Mouse (Mus musculus): ENCODE measurements around the gene Pi4kb. TPM values are rescaled to one million over a fixed set of nuclear protein-coding genes. Genes with fewer than 3 reads are reported as not detected.
A peak's percentile ranks its signal among the peaks of the same experiment; 100 is the strongest.

The Pi4kb gene
- total and polyA plus RNA-seq, 3 experiments, result 24.0 to 39.2 (median 30.7) TPM

DNA sequence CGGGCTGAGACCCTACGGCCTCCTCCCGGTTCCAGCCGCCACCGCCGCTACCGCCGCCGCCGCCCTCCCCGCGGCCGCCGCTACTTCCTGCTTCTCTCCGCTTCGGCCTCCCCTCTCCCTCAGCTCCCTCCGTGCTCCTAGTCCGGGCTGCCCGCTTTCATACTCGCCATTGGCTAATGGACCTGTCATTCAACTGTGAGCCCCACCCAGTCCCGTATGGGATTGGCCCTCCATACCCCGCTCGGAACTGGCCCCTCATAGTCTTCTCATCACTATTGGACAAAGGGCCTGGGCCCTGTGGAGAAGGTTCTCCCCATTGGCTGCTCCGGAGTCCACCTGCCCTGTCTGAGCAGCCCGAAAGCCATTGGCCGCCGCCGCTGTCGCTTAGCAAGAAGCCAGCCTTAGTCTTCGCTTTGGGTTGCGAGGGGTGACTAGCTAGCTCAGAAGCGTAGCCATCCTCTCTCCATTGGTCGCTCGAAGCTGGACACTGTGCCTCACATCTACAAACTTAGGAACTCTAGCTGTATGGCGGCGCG is 40.9 kb downstream of the Pi4kb start, which contains the start of gene Zfp687 (continued):
- no peak for TF ChIP-seq UBTF (IDR thresholded peaks at IDR 0.05; ENCODE audit: low read depth, low read length)
- TF ChIP-seq USF1 (IDR thresholded peaks at IDR 0.05; ENCODE audit: low read depth, low read length), result peak; percentile 40
- no peak for TF ChIP-seq MYC (IDR thresholded peaks at IDR 0.05; ENCODE audit: low read depth, low read length)
- no peak for TF ChIP-seq MEF2A (IDR thresholded peaks at IDR 0.05; ENCODE audit: borderline replicate concordance, low read depth, low read length)
- TF ChIP-seq SIN3A (IDR thresholded peaks at IDR 0.05; ENCODE audit: low read length), result peak; percentile 27
- peak; percentile 63; the same call in 1 of the 2 replicates for TF ChIP-seq POLR2AphosphoS2 (IDR thresholded peaks at IDR 0.05; ENCODE audit: low read depth, low read length)
- peak; percentile 78 for TF ChIP-seq POLR2A (IDR thresholded peaks at IDR 0.05; ENCODE audit: low read depth, low read length)
- TF ChIP-seq BHLHE40 (IDR thresholded peaks at IDR 0.05; ENCODE audit: low read depth, low read length), result no peak
- TF ChIP-seq NRF1 (IDR thresholded peaks at IDR 0.05; ENCODE audit: low read depth, low read length), result peak; percentile 53

DNA sequence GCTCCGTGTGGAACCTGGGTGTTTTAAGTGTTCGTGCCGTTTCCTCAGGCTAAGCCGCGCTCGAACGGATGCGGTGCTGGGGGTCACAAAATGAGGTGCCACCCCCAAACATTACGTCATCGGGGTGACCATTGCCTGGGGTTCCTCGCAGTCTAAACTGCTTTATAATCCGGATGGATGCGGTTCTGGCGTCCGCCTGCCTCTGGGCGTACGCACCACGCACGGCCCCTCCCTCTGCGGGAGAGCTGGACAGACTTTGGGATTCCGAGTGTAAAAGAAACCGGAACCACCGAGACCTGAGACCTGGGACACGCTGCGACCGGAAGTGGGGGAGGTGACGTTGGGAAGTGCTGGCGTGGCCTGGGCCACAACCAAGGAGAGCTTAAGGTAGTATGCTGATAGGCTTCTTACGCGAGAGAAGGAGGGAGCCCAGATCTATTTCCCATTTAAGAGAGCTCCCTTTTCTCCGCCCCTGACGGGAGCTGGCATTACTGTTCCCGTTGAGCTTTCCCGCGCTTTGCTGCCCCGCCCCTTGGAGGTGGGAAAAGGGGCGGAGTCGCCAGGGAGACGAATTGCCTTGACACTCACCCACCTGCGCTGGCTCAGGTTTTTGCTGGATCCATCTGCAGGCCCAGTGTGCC is 41.5 kb downstream of the Pi4kb start:
- peaks cover 2 to 28% of the 10 kb centered on the region in 2 experiments; a peak in 2 of 4 replicates for H3K4me1 ChIP-seq (ENCODE audit: control insufficient read depth in 1 of 2, insufficient read depth in 2 of 2)
- in situ Hi-C loops (cut with MboI; ENCODE audit: low pct_ligation_motif_present, low pct_unique_long_range_greater_than_20kb, low sequenced_read_pairs) (no loop called here), dilution Hi-C loops (cut with MboI; ENCODE audit: extremely low pct_ligation_motif_present, extremely low pct_unique_long_range_greater_than_20kb, low sequenced_read_pairs) (no loop called here)
- H3K4me2 ChIP-seq (ENCODE audit: insufficient read depth, low read depth, poor library complexity, severe bottlenecking), result peak overlapping the region; percentile 76
- H3K9ac ChIP-seq (ENCODE audit: insufficient read depth, low read depth), result peak overlapping the region; percentile 73
- H3K79me2 ChIP-seq (replicated peaks; ENCODE audit: control insufficient read depth, extremely low read depth, insufficient read depth, poor library complexity, severe bottlenecking), result peaks cover 9% of the 10 kb centered on the region
- H3K27ac ChIP-seq (ENCODE audit: insufficient read depth, low read depth), result peak overlapping the region; percentile 95
- no peaks in the 10 kb centered on the region for H3K9me3 ChIP-seq (replicated peaks; ENCODE audit: low read length)
- DNase-seq (ENCODE audit: extremely low read depth), result peak; percentile 95
- H3K27me3 ChIP-seq (replicated peaks), result no peaks in the 10 kb centered on the region
- peaks cover 12 to 31% of the 10 kb centered on the region in 2 experiments for H3K36me3 ChIP-seq (replicated peaks in 1 of 2; ENCODE audit: control insufficient read depth in 1 of 2, insufficient read depth in 1 of 2, low read length in 1 of 2)
- H3K4me3 ChIP-seq (replicated peaks in 1 of 3; ENCODE audit: low read depth in 2 of 3, low read length in 2 of 3, poor library complexity in 1 of 3), result peak overlapping the region; percentile 78 to 86 (median 81)
- TF ChIP-seq CHD1 (IDR thresholded peaks at IDR 0.05; ENCODE audit: low read depth, low read length) (no peak), ETS1 (conservative IDR thresholded peaks at IDR 0.05; ENCODE audit: low read depth, low read length) (peak; percentile 46), NELFE (IDR thresholded peaks at IDR 0.05; ENCODE audit: low read depth, low read length) (peak; percentile 13), EP300 (IDR thresholded peaks at IDR 0.05; ENCODE audit: low read length) (no peak; the same call in 1 of the 2 replicates), MEF2A (IDR thresholded peaks at IDR 0.05; ENCODE audit: borderline replicate concordance, low read depth, low read length) (0 out of 2 replicates have a peak, but pooled peaks have one; percentile 42), MYC (IDR thresholded peaks at IDR 0.05; ENCODE audit: low read depth, low read length) (peak; percentile 85), JUND (conservative IDR thresholded peaks at IDR 0.05; ENCODE audit: low read depth, low read length) (peak; percentile 5), TBP (conservative IDR thresholded peaks at IDR 0.05; ENCODE audit: low read depth, low read length) (peak; percentile 81), ZMIZ1 (IDR thresholded peaks at IDR 0.05; ENCODE audit: low read depth, low read length) (no peak), JUN (IDR thresholded peaks at IDR 0.05; ENCODE audit: insufficient read depth, low read depth, low read length) (peak; percentile 49; the same call in 1 of the 2 replicates), KAT2A (IDR thresholded peaks at IDR 0.05; ENCODE audit: insufficient replicate concordance, low read length) (0 out of 2 replicates have a peak, but pooled peaks have one; percentile 55), GABPA (IDR thresholded peaks at IDR 0.05; ENCODE audit: insufficient replicate concordance, low read depth, low read length) (no peak), ZC3H11A (IDR thresholded peaks at IDR 0.05; ENCODE audit: low read depth, low read length) (no peak), RAD21 (IDR thresholded peaks at IDR 0.05; ENCODE audit: low read depth, low read length) (peak; percentile 28), TCF12 (IDR thresholded peaks at IDR 0.05; ENCODE audit: low read depth, low read length) (peak; percentile 72), MAX (IDR thresholded peaks at IDR 0.05; ENCODE audit: low read length) (peak; percentile 84), CTCF (conservative IDR thresholded peaks at IDR 0.05 in 1 of 2, IDR thresholded peaks at IDR 0.05 in 1 of 2; ENCODE audit: low read depth in 2 of 2, low read length in 2 of 2) (no peak), MAZ (IDR thresholded peaks at IDR 0.05; ENCODE audit: low read depth, low read length) (no peak), POLR2A (IDR thresholded peaks at IDR 0.05; ENCODE audit: low read depth, low read length) (peak; percentile 73; the same call in 1 of the 2 replicates), ZNF384 (IDR thresholded peaks at IDR 0.05; ENCODE audit: low read depth, low read length) (no peak; the same call in 1 of the 2 replicates), ZKSCAN1 (IDR thresholded peaks at IDR 0.05; ENCODE audit: borderline replicate concordance, low read depth, low read length) (no peak), HCFC1 (IDR thresholded peaks at IDR 0.05; ENCODE audit: low read depth, low read length) (peak; percentile 70), PAX5 (IDR thresholded peaks at IDR 0.05; ENCODE audit: low read length) (no peak), SMC3 (IDR thresholded peaks at IDR 0.05; ENCODE audit: low read depth, low read length) (no peak), UBTF (IDR thresholded peaks at IDR 0.05; ENCODE audit: low read depth, low read length) (no peak), SIN3A (IDR thresholded peaks at IDR 0.05; ENCODE audit: low read length) (peak; percentile 86; the same call in 1 of the 2 replicates), USF2 (conservative IDR thresholded peaks at IDR 0.05; ENCODE audit: low read depth, low read length) (no peak; the same call in 1 of the 2 replicates), MXI1 (IDR thresholded peaks at IDR 0.05; ENCODE audit: low read depth, low read length) (peak; percentile 86; the same call in 1 of the 2 replicates), RCOR1 (conservative IDR thresholded peaks at IDR 0.05; ENCODE audit: low read depth, low read length) (no peak), BHLHE40 (IDR thresholded peaks at IDR 0.05; ENCODE audit: low read depth, low read length) (peak; percentile 6; the same call in 1 of the 2 replicates), POLR2AphosphoS2 (IDR thresholded peaks at IDR 0.05; ENCODE audit: low read depth, low read length) (peak; percentile 54; the same call in 1 of the 2 replicates), CHD2 (IDR thresholded peaks at IDR 0.05; ENCODE audit: low read length) (peak; percentile 67), USF1 (IDR thresholded peaks at IDR 0.05; ENCODE audit: low read depth, low read length) (no peak)

All from CH12.LX (cell line).